Comparison of ENCODE assay signal across 1 mouse cellular context in genomic region chr15:5243036-5243958, GRCm38 (mm10).
TF ChIP-seq lines count a peak whose summit lies in the region.

No protein-coding gene starts in this region.

TF ChIP-seq in MEL, 35 proteins besides CTCF, POLR2A, EP300 and RAD21 (continued from another document):
- TF ChIP-seq RCOR1 (IDR thresholded peaks at IDR 0.05; ENCODE audit: low read depth, low read length) = no peak
- TF ChIP-seq SIN3A (IDR thresholded peaks at IDR 0.05; ENCODE audit: low read length) = no peak
- TF ChIP-seq POLR2AphosphoS5 (IDR thresholded peaks at IDR 0.05; ENCODE audit: borderline replicate concordance, low read depth, low read length) = no peak
